Mouse (Mus musculus) bone marrow macrophage, adult 2 months (primary cell): Measurements from ENCODE around the gene Pdk2. TPM values are rescaled to one million over a fixed set of nuclear protein-coding genes. Genes with fewer than 3 reads are reported as not detected.

Experiments
- H3K27ac ChIP-seq: 2 replicates; pipeline ENCODE4 v1.5.1; 2012; ENCODE audit warnings: low read depth, low read length; ENCODE audit not compliant: insufficient read depth
- H3K4me1 ChIP-seq: 2 replicates; pipeline ENCODE4 v1.6.1; 2012; ENCODE audit warnings: low read length; ENCODE audit not compliant: control insufficient read depth, insufficient read depth
- H3K4me3 ChIP-seq: 2 replicates; pipeline ENCODE4 v1.5.1; 2012; ENCODE audit warnings: mild to moderate bottlenecking, low read length, moderate library complexity; ENCODE audit not compliant: insufficient read depth
- CTCF ChIP-seq: IDR thresholded peaks from 2 replicates; pipeline ENCODE4 v1.5.1; 2012; ENCODE audit warnings: low read depth, mild to moderate bottlenecking, low read length, moderate library complexity
- POLR2A ChIP-seq: IDR thresholded peaks from 2 replicates; pipeline ENCODE4 v1.6.1; 2012; ENCODE audit warnings: mild to moderate bottlenecking, low read depth, low read length, borderline replicate concordance
- polyA plus RNA-seq: library from polyadenylated mRNA; stranded (reverse); fragments of >200 nt; gene quantifications from 2 replicates; pipeline ENCODE4 v1.2.4, GENCODE M21; 2012; ENCODE audit not compliant: missing spikeins, insufficient read depth, insufficient read length

The Pdk2 gene
- polyA plus RNA-seq, 1 experiment: 24.5 TPM

DNA sequence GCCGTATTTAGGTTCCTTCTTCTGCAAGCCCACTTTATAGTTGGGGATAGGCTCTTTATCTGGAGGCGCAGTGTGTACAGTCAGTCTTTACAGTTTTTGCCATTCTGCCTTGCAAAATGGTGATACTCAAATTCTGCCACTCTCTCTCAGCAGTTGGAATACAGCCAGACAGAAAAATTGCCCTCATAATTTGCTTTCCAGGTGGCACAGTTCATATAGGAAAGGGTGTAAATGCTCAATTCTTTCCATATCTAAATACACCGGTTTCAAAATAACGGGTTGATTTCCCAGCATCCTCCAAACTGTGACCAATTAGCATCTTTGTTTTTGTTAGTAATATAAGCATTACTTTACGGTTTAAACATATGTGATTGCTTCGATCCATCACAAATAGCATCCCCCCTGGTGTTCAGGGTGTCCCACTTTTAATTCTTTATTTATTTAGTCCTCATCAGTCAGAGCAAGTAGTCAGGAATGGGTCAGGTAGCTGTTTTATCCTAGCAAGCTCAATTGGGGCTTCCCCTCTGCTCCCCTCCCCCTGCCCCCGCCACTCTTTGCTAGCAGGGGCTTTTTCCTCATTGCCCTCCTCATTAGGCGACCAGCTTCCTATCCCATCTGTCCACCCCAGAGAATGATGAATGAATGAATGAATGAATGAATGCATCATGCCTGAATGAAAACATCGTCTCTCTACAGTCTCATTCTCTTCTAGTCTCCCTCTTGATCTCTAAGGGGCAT lies 62.8 kb downstream of the Pdk2 start:
- no peak overlapping the region for H3K27ac ChIP-seq
- no peak overlapping the region for H3K4me3 ChIP-seq

More for the DNA sequence above, 62.8 kb downstream of the Pdk2 start:
- TF ChIP-seq CTCF (no peak), POLR2A (no peak)
- H3K4me1 ChIP-seq: peaks cover 4% of the 10 kb centered on the region

Other genes starting within 250 kb of the Pdk2 start
- gene Col1a1, start 105.1 kb downstream of the Pdk2 start, polyA plus RNA-seq: 15.8 and 18.5 TPM in 2 replicates
- not detected in 2 replicates for gene Hils1, start 73.8 kb downstream of the Pdk2 start, polyA plus RNA-seq
- not detected in 2 replicates for gene Sgca, start 65.0 kb downstream of the Pdk2 start, polyA plus RNA-seq
- gene Ppp1r9b, start 50.3 kb downstream of the Pdk2 start, polyA plus RNA-seq: 166 and 176 TPM in 2 replicates
- not detected in 2 replicates for gene Samd14, start 31.5 kb downstream of the Pdk2 start, polyA plus RNA-seq
- 0.27 and 0.33 TPM in 2 replicates for gene Itga3, start 35.4 kb upstream of the Pdk2 start, polyA plus RNA-seq
- gene Dlx3, start 78.8 kb upstream of the Pdk2 start, polyA plus RNA-seq: not detected in 2 replicates
- not detected in 2 replicates for gene Dlx4, start 104.9 kb upstream of the Pdk2 start, polyA plus RNA-seq
- gene Tac4, start 220.2 kb upstream of the Pdk2 start, polyA plus RNA-seq: not detected in 2 replicates